Mouse (Mus musculus) Muller cell, postnatal 12 days (primary cell): ENCODE results near the gene Rnf130.

Experiments
- DNase-seq: peaks from one replicate; pipeline ENCODE4 v3.0.0-alpha.2; 2015; ENCODE audit errors: inconsistent ontology term

Rnf130 gene

GRCm38 (mm10) chr11:50134136-50134859, 109.2 kb downstream of the Rnf130 start:
- DNase-seq = no peak

GRCm38 (mm10) chr11:50138206-50138822, 113.2 kb downstream of the Rnf130 start:
- DNase-seq = no peak

- DNase-seq = no peak
Measured at GRCm38 (mm10) chr11:50139571-50139970, 114.4 kb downstream of the Rnf130 start.

GRCm38 (mm10) chr11:50145529-50145928, 120.4 kb downstream of the Rnf130 start:
- no peak for DNase-seq

- DNase-seq = no peak
Measured at GRCm38 (mm10) chr11:50146121-50146520, 121.0 kb downstream of the Rnf130 start.

GRCm38 (mm10) chr11:50147267-50147957, 122.3 kb downstream of the Rnf130 start:
- DNase-seq = no peak

- DNase-seq = no peak
Measured at GRCm38 (mm10) chr11:50147958-50148476, 122.9 kb downstream of the Rnf130 start.

- DNase-seq = no peak
Measured at GRCm38 (mm10) chr11:50149200-50149599, 124.1 kb downstream of the Rnf130 start.

- no peak for DNase-seq
Measured at GRCm38 (mm10) chr11:50149603-50150150, 124.5 kb downstream of the Rnf130 start.

GRCm38 (mm10) chr11:50151374-50151773, 126.2 kb downstream of the Rnf130 start:
- DNase-seq = no peak

- no peak for DNase-seq
Measured at GRCm38 (mm10) chr11:50154166-50154565, 129.0 kb downstream of the Rnf130 start.
